Mouse (Mus musculus) C2C12 (cell line): ENCODE results near the gene Ncoa4.

Source experiments
- CTCF ChIP-seq: IDR thresholded peaks from one replicate; pipeline ENCODE4 v1.5.1; 2011; ENCODE audit not compliant: control insufficient read depth, insufficient read depth, insufficient read length
- MAX ChIP-seq: IDR thresholded peaks from one replicate; pipeline ENCODE4 v1.6.1; 2011; ENCODE audit warnings: mild to moderate bottlenecking, control low read depth
- MYOD1 ChIP-seq: IDR thresholded peaks from one replicate; pipeline ENCODE4 v1.6.1; 2011; ENCODE audit warnings: low read depth; ENCODE audit not compliant: control insufficient read depth, insufficient read length
- MYOG ChIP-seq: IDR thresholded peaks from one replicate; pipeline ENCODE4 v1.6.1; 2011; ENCODE audit not compliant: control insufficient read depth, insufficient read length; ENCODE audit errors: extremely low read depth
- USF1 ChIP-seq: IDR thresholded peaks from one replicate; pipeline ENCODE4 v1.6.1; 2011; ENCODE audit warnings: low read depth, mild to moderate bottlenecking, control low read depth, moderate library complexity

DNA sequence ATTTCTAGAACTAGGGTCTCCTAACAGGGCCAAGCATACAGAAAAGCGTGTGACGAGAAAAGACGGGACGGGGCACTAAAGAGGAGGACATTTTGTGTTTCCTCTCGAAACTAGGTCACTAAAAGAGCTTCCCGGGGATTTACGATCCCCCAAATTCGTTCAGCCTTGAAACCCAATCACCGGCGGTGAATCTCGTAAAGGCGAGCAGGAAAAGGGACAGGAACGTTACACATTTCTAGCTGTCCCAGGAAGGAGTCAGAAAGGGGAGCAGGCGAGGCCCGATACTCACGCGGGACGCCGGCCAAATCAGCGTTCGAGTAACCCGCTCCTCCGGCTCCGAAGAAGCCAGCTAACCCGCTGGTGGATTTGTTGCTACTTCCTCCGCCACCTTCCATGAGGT is 41.7 kb downstream of the Ncoa4 start:
- TF ChIP-seq CTCF (no peak), USF1 (no peak), MYOG (no peak), MYOD1 (no peak), MAX (no peak)
